ENCODE assay signal across 14 mouse cellular contexts in the genomic region with DNA sequence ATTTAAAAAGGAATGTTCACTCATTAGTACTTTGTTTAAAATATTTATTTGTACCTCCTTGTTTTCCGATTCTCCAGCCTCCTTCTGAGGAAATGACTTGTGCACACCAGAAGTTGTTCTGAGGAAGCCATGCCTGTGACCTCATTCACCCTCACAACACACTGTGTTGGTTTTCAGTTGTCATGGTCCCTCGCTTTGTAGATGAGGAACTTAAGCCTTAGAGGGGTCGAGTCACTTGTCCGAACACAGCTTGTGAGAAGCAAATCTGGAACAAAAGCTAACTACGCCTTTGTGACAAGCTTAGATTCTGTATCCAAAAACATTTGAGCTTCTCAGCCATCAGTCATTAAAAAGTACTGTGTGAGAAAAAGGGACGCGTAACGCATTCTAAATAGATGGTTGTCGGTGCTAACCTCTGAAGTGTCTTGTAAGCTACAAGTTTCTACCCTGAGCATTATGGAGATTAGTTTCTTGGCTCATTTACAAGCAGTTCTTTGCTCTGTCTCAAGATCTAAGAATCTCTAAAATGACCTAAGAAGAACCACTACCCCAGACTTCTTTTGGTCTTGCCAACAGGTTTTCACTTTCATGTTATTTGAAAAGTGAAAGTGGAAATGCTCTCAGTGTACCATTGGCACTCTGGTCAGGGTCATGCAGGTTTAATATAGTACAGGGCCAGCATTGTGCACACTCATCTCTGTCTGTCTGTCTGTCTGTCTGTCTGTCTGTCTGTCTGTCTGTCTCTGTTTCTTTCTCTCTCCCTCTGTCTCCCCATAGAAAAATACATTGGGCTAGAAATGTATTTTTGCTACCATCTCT. TPM values are rescaled to one million over a fixed set of nuclear protein-coding genes. Genes with fewer than 3 reads are reported as not detected.
DNase-seq lines count a peak whose midpoint lies in the region; ATAC-seq and TF ChIP-seq lines count a peak whose summit lies in the region.
"Had no signal": no experiment of that assay in that cellular context is flagged by ENCODE, and none has a peak within 500 bp of the region (broad histone marks: within the 10 kb centered on the region; RNA-seq: fewer than 3 reads in every experiment).

No protein-coding gene starts in this region.

- no peaks in the 10 kb centered on the region for H3K4me1 ChIP-seq in hindbrain, embryonic 11.5 days (replicated peaks; ENCODE audit: control insufficient read depth, insufficient read depth, low read length)
- 0 out of 2 replicates have a peak, but pooled peaks cover 5% of the 10 kb centered on the region for H3K4me1 ChIP-seq in hindbrain, embryonic 12.5 days
- H3K4me1 ChIP-seq in hindbrain, postnatal 0 days (ENCODE audit: insufficient read depth, low read length), result no peaks in the 10 kb centered on the region
- no peaks in the 10 kb centered on the region for H3K4me1 ChIP-seq in midbrain, postnatal 0 days (ENCODE audit: insufficient read depth, low read length)
- H3K4me1 ChIP-seq: liver, embryonic 15.5 days had no signal

- no peak for TF ChIP-seq CTCF in hindbrain, postnatal 0 days (IDR thresholded peaks at IDR 0.05; ENCODE audit: low read depth)
- no peak for TF ChIP-seq CTCF in midbrain, postnatal 0 days (IDR thresholded peaks at IDR 0.05)

- peak; percentile 13 for DNase-seq in hindbrain, embryonic 11.5 days (ENCODE audit: low spot score)
- DNase-seq in hindbrain, postnatal 0 days (ENCODE audit: low spot score), result peak; percentile 49
- DNase-seq in midbrain, postnatal 0 days (ENCODE audit: low spot score), result peak; percentile 58
- no peak for DNase-seq in layer of hippocampus, postnatal 14 days (ENCODE audit: low spot score in 2 of 2)
- DNase-seq in gastrocnemius, postnatal 25 days, result no peak
- no peak for DNase-seq in lung, postnatal 4 days
- DNase-seq: adrenal gland, postnatal 14 days; gastrocnemius, adult 2 months had no signal

- no peaks in the 10 kb centered on the region for H3K36me3 ChIP-seq in hindbrain, embryonic 11.5 days (ENCODE audit: control insufficient read depth, insufficient read depth, low read length)
- H3K36me3 ChIP-seq in hindbrain, embryonic 12.5 days, result no peaks in the 10 kb centered on the region
- no peaks in the 10 kb centered on the region for H3K36me3 ChIP-seq in hindbrain, postnatal 0 days (ENCODE audit: insufficient read depth, low read length)
- no peaks in the 10 kb centered on the region for H3K36me3 ChIP-seq in midbrain, postnatal 0 days (ENCODE audit: insufficient read depth, low read length)
- H3K36me3 ChIP-seq: liver, embryonic 15.5 days had no signal

- no peak overlapping the region for H3K4me2 ChIP-seq in hindbrain, embryonic 11.5 days (replicated peaks; ENCODE audit: low read depth, low read length)
- no peak overlapping the region for H3K4me2 ChIP-seq in hindbrain, embryonic 12.5 days (replicated peaks)
- H3K4me2 ChIP-seq in hindbrain, postnatal 0 days (ENCODE audit: low read depth, low read length), result no peak overlapping the region
- H3K4me2 ChIP-seq in midbrain, postnatal 0 days (ENCODE audit: low read depth, low read length, poor library complexity, severe bottlenecking), result no peak overlapping the region
- H3K4me2 ChIP-seq: heart, embryonic 11.5 days; liver, embryonic 15.5 days had no signal

- WGBS in hindbrain, embryonic 11.5 days, result 72% methylated on average over 9 of the region's 9 CpGs
- WGBS in hindbrain, embryonic 12.5 days, result 61% methylated on average over 9 of the region's 9 CpGs
- 46% methylated on average over 9 of the region's 9 CpGs for WGBS in hindbrain, postnatal 0 days
- 40% methylated on average over 9 of the region's 9 CpGs for WGBS in midbrain, postnatal 0 days

- no peak overlapping the region for H3K27ac ChIP-seq in hindbrain, embryonic 11.5 days (ENCODE audit: low read depth, low read length)
- no peak overlapping the region for H3K27ac ChIP-seq in hindbrain, embryonic 12.5 days
- no peak overlapping the region for H3K27ac ChIP-seq in hindbrain, postnatal 0 days
- H3K27ac ChIP-seq in midbrain, postnatal 0 days (ENCODE audit: low read depth, low read length), result no peak overlapping the region
- H3K27ac ChIP-seq: gastrocnemius, adult 2 months; kidney, postnatal 0 days; liver, embryonic 15.5 days; stomach, postnatal 0 days had no signal

- H3K27me3 ChIP-seq in hindbrain, embryonic 11.5 days (ENCODE audit: control insufficient read depth, insufficient read depth, low read length), result no peaks in the 10 kb centered on the region
- no peaks in the 10 kb centered on the region for H3K27me3 ChIP-seq in hindbrain, embryonic 12.5 days
- H3K27me3 ChIP-seq in hindbrain, postnatal 0 days (ENCODE audit: insufficient read depth, low read length), result no peaks in the 10 kb centered on the region
- no peaks in the 10 kb centered on the region for H3K27me3 ChIP-seq in midbrain, postnatal 0 days (ENCODE audit: insufficient read depth, low read length)
- H3K27me3 ChIP-seq: liver, embryonic 15.5 days had no signal

- ATAC-seq in hindbrain, embryonic 11.5 days (ENCODE audit: low FRiP score), result no peak
- no peak for ATAC-seq in hindbrain, embryonic 12.5 days (ENCODE audit: low FRiP score)
- ATAC-seq in CD4-positive, CD25-positive, alpha-beta regulatory T cell, adult 4 months, result peak; percentile 81
- ATAC-seq in hindbrain, postnatal 0 days, result peak; percentile 91
- ATAC-seq in midbrain, postnatal 0 days (ENCODE audit: low FRiP score), result peak; percentile 52; the same call in 1 of the 2 replicates

- H3K4me3 ChIP-seq in hindbrain, embryonic 11.5 days (ENCODE audit: low read depth, low read length), result no peak overlapping the region
- H3K4me3 ChIP-seq in hindbrain, embryonic 12.5 days, result no peak overlapping the region
- no peak overlapping the region for H3K4me3 ChIP-seq in hindbrain, postnatal 0 days (ENCODE audit: low read length)
- no peak overlapping the region for H3K4me3 ChIP-seq in midbrain, postnatal 0 days (ENCODE audit: low read depth, low read length)
- H3K4me3 ChIP-seq: gastrocnemius, adult 2 months; liver, embryonic 15.5 days had no signal

- no peak overlapping the region for H3K9ac ChIP-seq in hindbrain, embryonic 11.5 days (ENCODE audit: low read depth, low read length)
- no peak overlapping the region for H3K9ac ChIP-seq in hindbrain, embryonic 12.5 days
- no peak overlapping the region for H3K9ac ChIP-seq in hindbrain, postnatal 0 days (replicated peaks; ENCODE audit: low read length)
- no peak overlapping the region for H3K9ac ChIP-seq in midbrain, postnatal 0 days (replicated peaks; ENCODE audit: low read length, poor library complexity, severe bottlenecking)
- H3K9ac ChIP-seq: liver, embryonic 15.5 days had no signal

- no peaks in the 10 kb centered on the region for H3K9me3 ChIP-seq in hindbrain, embryonic 11.5 days (ENCODE audit: control insufficient read depth, low read length)
- H3K9me3 ChIP-seq in hindbrain, embryonic 12.5 days (replicated peaks), result no peaks in the 10 kb centered on the region
- no peaks in the 10 kb centered on the region for H3K9me3 ChIP-seq in hindbrain, postnatal 0 days (ENCODE audit: low read length)
- no peaks in the 10 kb centered on the region for H3K9me3 ChIP-seq in midbrain, postnatal 0 days (ENCODE audit: low read length)
- H3K9me3 ChIP-seq: liver, embryonic 15.5 days had no signal

RNA-seq across cellular contexts. Expression of a gene that starts 9.7 kb away (rescaled TPM):
- 0.71 and 0.74 TPM in 2 replicates for polyA plus RNA-seq in hindbrain, embryonic 11.5 days (2014; fragmentation: Nextera tagmentation; extraction: Ambion mirVana)
- polyA plus RNA-seq in hindbrain, embryonic 12.5 days (2016; fragmentation: Nextera tagmentation; extraction: Ambion mirVana), result 1.4 and 1.6 TPM in 2 replicates
- 10 to 100 TPM; 66.0 to 79.2 TPM for polyA plus RNA-seq in CD4-positive, CD25-positive, alpha-beta regulatory T cell, adult 4 months (2017; shearing (Covaris generic))
- 2.4 and 5.0 TPM in 2 replicates for total RNA-seq in hindbrain, postnatal 0 days (2014; rRNA removed)
- polyA plus RNA-seq in hindbrain, postnatal 0 days (2015; fragmentation: Nextera tagmentation; extraction: Ambion mirVana), result 2.8 and 3.3 TPM in 2 replicates
- total RNA-seq in midbrain, postnatal 0 days (2014; rRNA removed), result 5.4 and 6.6 TPM in 2 replicates
- polyA plus RNA-seq in midbrain, postnatal 0 days (2015; fragmentation: Nextera tagmentation; extraction: Ambion mirVana), result 3.1 and 3.5 TPM in 2 replicates
- 100 to 1,000 TPM; 336 to 339 TPM for total RNA-seq in layer of hippocampus, postnatal 14 days (2021)
- total RNA-seq in gastrocnemius, postnatal 25 days (2021), result under 1 TPM; 0.05 to 0.40 TPM

Comparison
In these comparisons a context has a peak if more than half of its experiments do, and no peak if none do; other contexts are left out.
1. ATAC-seq: peak in CD4-positive, CD25-positive, alpha-beta regulatory T cell, adult 4 months (single experiment), hindbrain, postnatal 0 days (single experiment) and midbrain, postnatal 0 days (single experiment); none in hindbrain, embryonic 11.5 days (single experiment) and hindbrain, embryonic 12.5 days (single experiment).
2. DNase-seq: peak in hindbrain, embryonic 11.5 days (single experiment), hindbrain, postnatal 0 days (single experiment) and midbrain, postnatal 0 days (single experiment); none in layer of hippocampus, postnatal 14 days (0 of 2), gastrocnemius, postnatal 25 days (single experiment) and lung, postnatal 4 days (0 of 2).
3. RNA of a gene that starts 9.7 kb away (polyA plus RNA-seq): 66.0 to 79.2 TPM in CD4-positive, CD25-positive, alpha-beta regulatory T cell, adult 4 months; 3.1 to 3.5 TPM in midbrain, postnatal 0 days, 2.8 to 3.3 TPM in hindbrain, postnatal 0 days, 1.4 to 1.6 TPM in hindbrain, embryonic 12.5 days and 0.71 to 0.74 TPM in hindbrain, embryonic 11.5 days; every median in the first group is over 10 times any median in the second.